Mouse (Mus musculus) midbrain, embryonic 13.5 days (tissue): ENCODE results near the gene Batf3. TPM values are rescaled to one million over a fixed set of nuclear protein-coding genes. Genes with fewer than 3 reads are reported as not detected.

Experiments
- ATAC-seq: fragments of 200-750 bp; cut with Nextera tagmentation; 2 replicates; pipeline ENCODE4 v1.8.0; 2017; ENCODE audit warnings: mild to moderate bottlenecking, moderate TSS enrichment, moderate library complexity
- H3K27ac ChIP-seq: fragments of 300-500 bp; sonication (generic); 2 replicates; pipeline ENCODE4 v1.5.1; 2015; ENCODE audit warnings: inconsistent platforms, mild to moderate bottlenecking, moderate library complexity
- H3K27me3 ChIP-seq: fragments of 300-500 bp; sonication (generic); 2 replicates; pipeline ENCODE4 v1.6.1; 2015; ENCODE audit warnings: mild to moderate bottlenecking, inconsistent platforms
- H3K36me3 ChIP-seq: fragments of 300-500 bp; sonication (generic); 2 replicates; pipeline ENCODE4 v1.6.1; 2015; ENCODE audit warnings: mild to moderate bottlenecking, inconsistent platforms
- H3K4me1 ChIP-seq: fragments of 300-500 bp; sonication (generic); replicated peaks from 2 replicates; pipeline ENCODE4 v1.6.1; 2015; ENCODE audit warnings: inconsistent platforms
- H3K4me2 ChIP-seq: fragments of 300-500 bp; sonication (generic); replicated peaks from 2 replicates; pipeline ENCODE4 v1.6.1; 2015; ENCODE audit warnings: moderate library complexity, mild to moderate bottlenecking, inconsistent platforms
- H3K4me3 ChIP-seq: fragments of 300-500 bp; sonication (generic); replicated peaks from 2 replicates; pipeline ENCODE4 v1.5.1; 2015; ENCODE audit warnings: mild to moderate bottlenecking, inconsistent platforms
- H3K9ac ChIP-seq: fragments of 300-500 bp; sonication (generic); replicated peaks from 2 replicates; pipeline ENCODE4 v1.6.1; 2015; ENCODE audit warnings: mild to moderate bottlenecking, inconsistent platforms
- H3K9me3 ChIP-seq: fragments of 300-500 bp; sonication (generic); 2 replicates; pipeline ENCODE4 v1.6.1; 2016; ENCODE audit warnings: mild to moderate bottlenecking, inconsistent platforms
- WGBS: fragments of 180-500 bp; shearing (Covaris S2); methylation state at CpG from one replicate; pipeline ENCODE4 v1.1.7; 2015; 5-methylcytosine and 5-hydroxymethylcytosine counted together
- polyA plus RNA-seq: library from polyadenylated mRNA; unstranded; fragments of >200 nt; fragmentation: Nextera tagmentation; extraction: Ambion mirVana; gene quantifications from 2 replicates; pipeline ENCODE4 v1.2.1, GENCODE M21; 2015

The Batf3 gene
- polyA plus RNA-seq, 1 experiment from 2014 or later = 1.3 TPM

GRCm38 (mm10) chr1:191070259-191070658, 27.4 kb upstream of the Batf3 start:
- no peak overlapping the region for H3K4me2 ChIP-seq
- H3K9me3 ChIP-seq = no peaks in the 10 kb centered on the region
- no peaks in the 10 kb centered on the region for H3K27me3 ChIP-seq
- no peak overlapping the region for H3K4me3 ChIP-seq
- H3K36me3 ChIP-seq = peaks cover 43% of the 10 kb centered on the region
- WGBS = 81% methylated on average over 4 of the region's 4 CpGs
- H3K27ac ChIP-seq = no peak overlapping the region
- no peak for ATAC-seq
- H3K4me1 ChIP-seq = no peaks in the 10 kb centered on the region
- H3K9ac ChIP-seq = no peak overlapping the region; the same call in 1 of the 2 replicates

DNA sequence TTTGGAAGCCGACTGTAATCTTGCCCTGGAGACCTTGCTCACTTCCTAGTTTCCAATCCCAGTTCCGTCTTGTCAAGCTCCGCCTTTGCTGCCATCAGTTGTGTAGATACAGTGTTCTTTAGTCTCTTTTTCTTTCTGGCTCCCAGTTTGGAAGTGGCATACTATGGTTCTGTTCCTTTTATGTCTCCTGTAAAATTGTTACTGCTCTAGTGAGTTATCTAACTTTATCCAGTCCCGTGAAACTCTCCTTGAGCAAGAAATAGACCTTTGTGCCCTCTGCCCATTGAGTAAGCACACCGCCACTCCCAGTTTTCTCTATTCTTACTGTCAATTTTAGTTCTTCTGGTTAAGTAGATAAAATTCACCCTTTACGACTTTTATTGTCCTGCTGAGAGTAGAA, 26.0 kb upstream of the Batf3 start:
- Histone ChIP-seq H3K27me3 (no peaks in the 10 kb centered on the region), H3K4me2 (no peak overlapping the region), H3K9me3 (no peaks in the 10 kb centered on the region), H3K9ac (no peak overlapping the region), H3K4me3 (no peak overlapping the region), H3K36me3 (peaks cover 40% of the 10 kb centered on the region), H3K27ac (no peak overlapping the region), H3K4me1 (no peaks in the 10 kb centered on the region)
- WGBS = 89% methylated on average over 6 of the region's 6 CpGs
- no peak for ATAC-seq

DNA sequence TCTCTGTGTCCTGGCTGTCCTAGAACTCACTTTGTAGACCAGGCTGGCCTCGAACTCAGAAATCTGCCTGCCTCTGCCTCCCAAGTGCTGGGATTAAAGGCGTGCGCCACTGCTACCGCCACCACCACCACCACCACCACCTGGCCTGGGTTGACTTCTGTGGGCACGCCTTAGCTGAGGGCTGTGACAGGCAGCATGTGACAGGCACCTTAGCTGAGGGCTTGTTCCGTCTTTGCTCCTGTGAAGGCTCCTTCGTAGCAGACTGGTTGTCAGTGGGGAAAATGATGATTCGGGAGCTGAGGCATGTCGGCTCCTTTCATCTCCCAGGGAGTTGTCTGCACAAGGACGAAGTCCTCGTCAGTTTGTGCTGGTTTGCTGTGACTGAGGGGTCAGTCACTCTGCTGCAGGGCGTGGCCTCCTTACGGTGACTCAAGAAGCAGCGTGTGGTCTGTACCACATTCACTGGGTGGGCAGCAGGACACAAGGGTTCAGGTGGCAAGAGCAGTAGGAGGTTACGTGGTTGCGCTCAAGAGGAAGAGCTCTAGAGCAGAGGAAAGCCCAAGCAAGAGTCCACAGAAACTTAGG, 25.2 kb upstream of the Batf3 start:
- Histone ChIP-seq H3K4me1 (no peaks in the 10 kb centered on the region), H3K36me3 (peaks cover 46% of the 10 kb centered on the region), H3K4me3 (no peak overlapping the region), H3K4me2 (no peak overlapping the region), H3K9me3 (no peaks in the 10 kb centered on the region), H3K9ac (no peak overlapping the region), H3K27me3 (no peaks in the 10 kb centered on the region), H3K27ac (no peak overlapping the region)
- WGBS = 94% methylated on average over 16 of the region's 16 CpGs
- no peak for ATAC-seq

- no peak overlapping the region for H3K4me3 ChIP-seq
- H3K27ac ChIP-seq = no peak overlapping the region
- 84% methylated on average over 6 of the region's 6 CpGs for WGBS
- no peaks in the 10 kb centered on the region for H3K4me1 ChIP-seq
- H3K36me3 ChIP-seq = peaks cover 51% of the 10 kb centered on the region
- H3K9me3 ChIP-seq = no peaks in the 10 kb centered on the region
- no peak for ATAC-seq
- no peaks in the 10 kb centered on the region for H3K27me3 ChIP-seq
- H3K9ac ChIP-seq = no peak overlapping the region
- no peak overlapping the region for H3K4me2 ChIP-seq
Measured at GRCm38 (mm10) chr1:191073001-191073400, 24.6 kb upstream of the Batf3 start.

DNA sequence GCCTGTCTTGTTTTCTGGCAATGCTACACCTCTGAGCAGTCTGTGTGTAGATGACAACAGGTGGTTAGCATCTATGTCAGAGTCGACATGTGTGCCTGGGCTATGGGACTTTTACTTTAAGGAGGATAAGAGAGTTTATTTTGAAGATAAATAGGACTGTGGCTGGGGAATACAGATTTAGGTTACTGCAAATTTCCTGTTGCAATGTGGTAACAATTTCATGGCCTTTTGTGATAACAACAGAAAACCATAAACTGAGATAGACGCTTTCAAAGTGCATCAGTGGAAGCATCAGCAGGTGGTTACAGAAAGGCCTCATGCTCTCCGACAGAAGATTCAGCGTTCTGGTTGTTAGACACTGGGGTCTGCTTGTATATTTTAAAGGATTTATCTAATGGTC, 24.2 kb upstream of the Batf3 start:
- H3K4me2 ChIP-seq = no peak overlapping the region
- peaks cover 52% of the 10 kb centered on the region for H3K36me3 ChIP-seq
- no peaks in the 10 kb centered on the region for H3K27me3 ChIP-seq
- WGBS = 96% methylated on average over 4 of the region's 4 CpGs
- H3K9ac ChIP-seq = no peak overlapping the region
- no peak overlapping the region for H3K4me3 ChIP-seq
- no peaks in the 10 kb centered on the region for H3K4me1 ChIP-seq
- ATAC-seq = no peak
- no peak overlapping the region for H3K27ac ChIP-seq
- no peaks in the 10 kb centered on the region for H3K9me3 ChIP-seq

DNA sequence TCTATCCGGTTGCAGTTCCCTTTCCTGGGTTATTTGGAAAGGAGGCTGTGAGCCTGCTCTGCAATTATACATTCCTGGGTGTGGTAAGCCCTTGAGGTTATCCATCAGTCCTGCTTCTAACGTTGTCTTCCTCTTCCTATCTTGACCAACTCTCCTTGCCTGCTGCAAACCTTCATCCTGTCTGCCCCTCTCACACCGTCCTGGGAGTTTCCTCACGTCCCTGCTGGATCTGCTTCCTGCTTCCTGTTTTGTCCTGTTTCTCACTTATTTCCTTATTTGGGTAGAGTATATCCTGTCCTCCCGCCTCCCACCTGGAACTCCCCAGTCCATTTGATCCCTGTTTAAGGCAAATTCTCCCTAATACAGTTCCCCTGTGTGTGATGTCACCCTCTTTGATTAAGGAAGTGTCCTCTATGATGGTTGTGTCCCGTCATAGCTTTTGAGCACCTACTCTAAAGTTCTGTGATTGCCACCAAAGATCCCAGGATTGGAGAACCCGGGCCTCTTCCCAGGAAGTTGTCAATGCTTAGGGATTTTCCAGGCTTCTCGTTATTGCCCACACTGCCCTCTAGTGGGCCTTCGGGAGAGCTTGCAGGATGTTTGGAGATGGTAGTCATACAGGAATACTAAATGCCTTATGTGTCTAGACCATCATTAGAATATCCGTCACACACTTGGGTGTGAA, 22.3 kb upstream of the Batf3 start:
- Histone ChIP-seq H3K27ac (no peak overlapping the region), H3K9ac (no peak overlapping the region), H3K4me3 (no peak overlapping the region), H3K4me2 (no peak overlapping the region), H3K27me3 (no peaks in the 10 kb centered on the region), H3K4me1 (no peaks in the 10 kb centered on the region), H3K9me3 (no peaks in the 10 kb centered on the region), H3K36me3 (peaks cover 43% of the 10 kb centered on the region)
- WGBS = 67% methylated on average over 10 of the region's 10 CpGs
- ATAC-seq = no peak

DNA sequence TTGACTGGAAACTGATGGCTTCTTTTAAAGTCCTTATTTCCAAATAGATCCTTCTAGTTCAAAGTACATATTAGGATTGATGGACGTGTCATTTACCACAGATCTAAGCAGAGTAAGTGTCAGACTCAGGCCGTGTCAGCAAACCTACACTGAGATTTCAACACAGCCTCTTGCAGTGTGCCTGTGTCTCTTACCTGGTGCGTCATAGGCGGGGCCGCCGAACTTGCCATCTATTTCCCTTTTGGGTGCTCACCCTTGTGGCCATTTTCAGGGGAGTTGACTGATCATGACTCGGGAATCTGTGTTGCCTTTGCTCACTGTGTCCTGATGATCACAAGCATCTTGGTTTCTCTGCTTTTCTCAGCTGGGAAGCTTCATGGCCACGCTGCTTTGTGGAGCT, 14.4 kb upstream of the Batf3 start:
- H3K9me3 ChIP-seq = no peaks in the 10 kb centered on the region
- ATAC-seq = no peak
- H3K4me1 ChIP-seq = no peaks in the 10 kb centered on the region
- H3K27me3 ChIP-seq = no peaks in the 10 kb centered on the region
- no peak overlapping the region for H3K4me3 ChIP-seq
- WGBS = 93% methylated on average over 8 of the region's 8 CpGs
- H3K4me2 ChIP-seq = no peak overlapping the region
- H3K27ac ChIP-seq = no peak overlapping the region
- no peak overlapping the region for H3K9ac ChIP-seq
- H3K36me3 ChIP-seq = peaks cover 27% of the 10 kb centered on the region

GRCm38 (mm10) chr1:191084951-191085559, 12.6 kb upstream of the Batf3 start:
- Histone ChIP-seq H3K4me1 (no peaks in the 10 kb centered on the region), H3K27ac (no peak overlapping the region), H3K9ac (no peak overlapping the region), H3K27me3 (no peaks in the 10 kb centered on the region), H3K36me3 (peaks cover 22% of the 10 kb centered on the region), H3K4me2 (no peak overlapping the region), H3K4me3 (no peak overlapping the region), H3K9me3 (no peaks in the 10 kb centered on the region)
- 77% methylated on average over 5 of the region's 5 CpGs for WGBS
- no peak for ATAC-seq

- WGBS = 87% methylated on average over 12 of the region's 12 CpGs
- Histone ChIP-seq H3K4me1 (no peaks in the 10 kb centered on the region), H3K27ac (no peak overlapping the region), H3K9me3 (no peaks in the 10 kb centered on the region), H3K36me3 (peaks cover 18% of the 10 kb centered on the region), H3K4me3 (no peak overlapping the region), H3K27me3 (no peaks in the 10 kb centered on the region), H3K9ac (no peak overlapping the region), H3K4me2 (no peak overlapping the region)
- no peak for ATAC-seq
Measured at GRCm38 (mm10) chr1:191085597-191085996, 12.1 kb upstream of the Batf3 start.

DNA sequence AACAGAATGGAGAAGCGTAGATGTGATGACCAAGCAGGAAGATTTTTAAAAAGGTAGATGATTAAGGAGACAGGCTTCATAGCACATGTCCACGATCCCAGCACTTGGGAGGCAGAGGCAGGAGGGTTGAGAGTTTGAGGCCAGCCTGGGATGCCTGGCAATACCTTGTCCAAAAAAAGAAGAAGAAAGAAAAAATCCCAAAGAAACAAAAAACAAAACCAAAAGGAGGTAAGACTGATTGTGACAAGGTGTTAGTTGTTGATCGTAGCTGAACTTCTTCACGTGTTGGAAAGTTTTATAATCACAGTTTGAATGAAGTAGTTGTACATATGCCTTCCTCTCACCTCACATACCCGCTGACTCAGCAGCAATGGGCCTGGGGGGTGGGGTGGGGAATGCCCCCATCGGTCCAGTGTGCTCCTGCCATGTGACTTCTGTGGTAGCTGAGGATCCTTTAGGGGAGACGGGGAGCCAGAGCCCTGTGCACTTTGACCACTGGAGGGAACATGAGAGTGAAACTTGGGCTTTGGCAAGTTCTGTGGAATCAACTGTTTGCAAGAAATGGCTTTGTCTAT, 11.3 kb upstream of the Batf3 start:
- H3K36me3 ChIP-seq = peaks cover 14% of the 10 kb centered on the region
- H3K9ac ChIP-seq = no peak overlapping the region
- 89% methylated on average over 7 of the region's 7 CpGs for WGBS
- H3K27me3 ChIP-seq = no peaks in the 10 kb centered on the region
- no peaks in the 10 kb centered on the region for H3K4me1 ChIP-seq
- no peak overlapping the region for H3K27ac ChIP-seq
- H3K4me2 ChIP-seq = no peak overlapping the region
- ATAC-seq = no peak
- H3K4me3 ChIP-seq = no peak overlapping the region
- no peaks in the 10 kb centered on the region for H3K9me3 ChIP-seq

DNA sequence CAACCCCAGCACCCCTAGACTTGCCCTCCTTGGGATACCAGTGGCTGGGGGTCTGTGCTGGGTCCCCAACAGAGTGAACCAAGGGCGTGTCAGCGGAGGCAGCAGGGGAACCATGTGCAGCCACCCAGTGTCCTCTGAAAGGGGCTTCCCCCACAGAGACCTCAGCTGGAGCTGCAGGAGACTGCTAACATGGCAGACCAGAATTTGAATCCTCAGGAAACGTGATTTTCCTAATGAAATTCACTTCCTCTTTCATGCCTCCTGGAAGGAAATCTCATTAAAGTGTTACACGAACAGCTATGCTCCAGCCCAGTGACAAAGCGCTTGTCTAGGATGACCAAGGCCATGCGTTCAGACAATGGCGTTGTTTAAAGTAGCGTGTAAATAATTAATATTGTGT, 10.7 kb upstream of the Batf3 start:
- H3K4me3 ChIP-seq = no peak overlapping the region
- no peak overlapping the region for H3K4me2 ChIP-seq
- H3K9me3 ChIP-seq = no peaks in the 10 kb centered on the region
- H3K9ac ChIP-seq = no peak overlapping the region
- WGBS = 79% methylated on average over 8 of the region's 8 CpGs
- no peak for ATAC-seq
- no peaks in the 10 kb centered on the region for H3K4me1 ChIP-seq
- H3K36me3 ChIP-seq = peaks cover 11% of the 10 kb centered on the region
- no peak overlapping the region for H3K27ac ChIP-seq
- H3K27me3 ChIP-seq = no peaks in the 10 kb centered on the region

GRCm38 (mm10) chr1:191087955-191088354, 9.7 kb upstream of the Batf3 start:
- WGBS = 93% methylated on average over 5 of the region's 5 CpGs
- H3K9ac ChIP-seq = no peak overlapping the region
- no peak overlapping the region for H3K4me3 ChIP-seq
- ATAC-seq = no peak
- no peak overlapping the region for H3K27ac ChIP-seq
- no peaks in the 10 kb centered on the region for H3K4me1 ChIP-seq
- H3K9me3 ChIP-seq = no peaks in the 10 kb centered on the region
- no peak overlapping the region for H3K4me2 ChIP-seq
- H3K36me3 ChIP-seq = 0 out of 2 replicates have a peak, but pooled peaks cover 3% of the 10 kb centered on the region
- H3K27me3 ChIP-seq = no peaks in the 10 kb centered on the region
